Mouse (Mus musculus) liver, embryonic 14.5 days (tissue): ENCODE data around the gene Ift52.

Experiments used
- CTCF ChIP-seq: IDR thresholded peaks from 2 replicates; pipeline ENCODE4 v1.5.1; 2016; ENCODE audit warnings: antibody characterized with exemption, low read depth, control low read depth
- EP300 ChIP-seq: IDR thresholded peaks from 2 replicates; pipeline ENCODE4 v1.6.1; 2016; ENCODE audit warnings: antibody characterized with exemption, low read depth

DNA sequence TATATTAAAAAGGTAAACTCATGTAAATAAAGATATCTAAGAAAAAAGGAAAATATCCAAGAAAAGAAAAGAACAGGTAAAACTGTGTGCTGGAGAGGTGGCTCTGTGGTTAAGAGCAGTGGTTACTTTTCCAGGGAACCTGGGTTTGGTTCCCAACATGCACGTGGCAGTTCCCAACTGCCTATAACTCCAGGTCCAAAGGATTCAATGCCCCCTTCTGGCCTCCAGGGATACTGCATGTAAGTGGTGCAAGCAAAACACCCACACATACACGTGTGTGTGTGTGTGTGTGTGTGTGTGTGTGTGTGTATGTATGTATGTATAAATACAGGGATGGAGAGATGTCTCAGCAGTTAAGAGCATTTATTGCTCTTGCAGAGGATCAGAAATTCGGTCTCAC, 17.4 kb upstream of the Ift52 start:
- TF ChIP-seq CTCF (peak; percentile 79), EP300 (no peak)
